Mouse (Mus musculus): ENCODE results near the gene Ifng.

The Ifng gene

DNA sequence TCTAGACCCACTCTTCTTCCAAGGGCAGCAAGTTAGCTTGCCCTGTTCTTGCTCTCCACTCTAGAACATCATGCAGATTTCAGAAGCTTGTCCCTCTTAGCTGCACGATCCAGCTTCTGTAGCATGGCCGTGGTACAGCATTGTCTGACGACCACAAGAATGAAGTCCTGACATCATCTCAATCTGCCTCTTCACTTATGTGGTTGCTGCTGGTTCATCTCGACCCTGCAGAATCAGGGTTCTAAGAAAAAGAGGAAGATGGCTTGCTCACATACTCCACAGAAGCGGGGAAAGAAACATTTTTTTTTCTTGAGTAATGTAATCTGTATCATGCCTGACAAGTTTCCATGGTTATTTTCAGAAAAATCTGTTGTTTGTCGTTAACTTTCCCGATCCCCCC, 39.9 kb downstream of the Ifng start:
- no peak for DNase-seq

DNA sequence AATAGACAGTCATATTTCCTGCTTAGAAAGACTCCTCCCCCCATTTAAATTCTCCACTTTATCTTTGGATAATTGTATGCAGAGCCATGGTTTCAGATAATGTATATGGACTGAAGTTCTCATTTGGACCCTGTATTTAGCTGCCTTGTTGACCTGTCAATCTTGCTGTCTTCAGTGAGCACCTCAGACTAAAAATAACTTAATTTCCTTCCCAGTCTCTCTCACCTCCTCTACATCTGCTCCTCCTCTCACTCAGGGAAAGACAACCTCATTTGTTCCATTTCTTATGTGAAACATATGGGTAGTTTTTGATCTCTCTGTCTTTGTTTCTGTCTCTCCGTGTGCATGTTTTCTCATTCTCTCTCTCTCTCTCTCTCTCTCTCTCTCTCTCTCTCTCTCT, 53.3 kb downstream of the Ifng start:
- no peak for DNase-seq

DNA sequence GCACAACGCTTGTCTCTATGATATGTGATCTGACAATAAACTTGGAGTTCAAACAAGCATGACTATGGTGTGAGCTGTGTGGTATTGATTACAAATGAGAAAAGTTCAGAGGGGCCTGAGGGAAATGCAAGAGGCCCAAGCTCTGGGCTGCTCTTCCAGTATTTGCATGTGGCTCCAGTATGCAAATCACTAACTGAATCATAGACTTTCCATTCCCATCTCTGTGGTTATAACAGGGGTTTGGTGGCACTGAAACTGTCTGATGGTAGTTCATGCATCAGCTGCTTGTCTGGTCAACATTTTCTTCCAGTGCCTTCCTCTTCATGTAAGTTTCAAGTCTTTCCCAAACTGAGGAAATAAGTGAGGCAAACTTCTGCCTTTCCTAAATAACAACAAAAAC, 54.5 kb downstream of the Ifng start:
- no peak for DNase-seq

All from retina, postnatal 1 day (tissue).